Mouse (Mus musculus) stomach, embryonic 14.5 days (tissue): ENCODE results near the gene Slc8a1. TPM values are rescaled to one million over a fixed set of nuclear protein-coding genes. Genes with fewer than 3 reads are reported as not detected.

ENCODE experiments used
- ATAC-seq: fragments of 200-750 bp; cut with Nextera tagmentation; 2 replicates; pipeline ENCODE4 v1.8.0; 2017; ENCODE audit warnings: low read depth, moderate TSS enrichment; ENCODE audit not compliant: insufficient number of reproducible peaks, insufficient read depth, low FRiP score
- H3K27ac ChIP-seq: fragments of 300-500 bp; sonication (generic); 2 replicates; pipeline ENCODE4 v1.5.1; 2014; ENCODE audit warnings: mild to moderate bottlenecking, low read length, moderate library complexity, mixed read lengths
- H3K27me3 ChIP-seq: fragments of 300-500 bp; sonication (generic); 2 replicates; pipeline ENCODE4 v1.6.1; 2014; ENCODE audit warnings: low read length, control low read depth, mixed read lengths; ENCODE audit not compliant: control insufficient read depth, insufficient read depth
- H3K36me3 ChIP-seq: fragments of 300-500 bp; sonication (generic); 2 replicates; pipeline ENCODE4 v1.6.1; 2014; ENCODE audit warnings: mild to moderate bottlenecking, control low read depth, low read length, moderate library complexity, mixed read lengths; ENCODE audit not compliant: control insufficient read depth, insufficient read depth
- H3K4me1 ChIP-seq: fragments of 300-500 bp; sonication (generic); 2 replicates; pipeline ENCODE4 v1.6.1; 2014; ENCODE audit warnings: low read length, control low read depth, mixed read lengths; ENCODE audit not compliant: control insufficient read depth, insufficient read depth
- H3K4me2 ChIP-seq: fragments of 300-500 bp; sonication (generic); replicated peaks from 2 replicates; pipeline ENCODE4 v1.6.1; 2014; ENCODE audit warnings: low read depth, low read length, control low read depth
- H3K4me3 ChIP-seq: fragments of 300-500 bp; sonication (generic); 2 replicates; pipeline ENCODE4 v1.5.1; 2014; ENCODE audit warnings: low read depth, low read length, control low read depth
- H3K9ac ChIP-seq: fragments of 300-500 bp; sonication (generic); replicated peaks from 2 replicates; pipeline ENCODE4 v1.6.1; 2014; ENCODE audit warnings: low read depth, mild to moderate bottlenecking, control low read depth, low read length, moderate library complexity, mixed read lengths
- H3K9me3 ChIP-seq: fragments of 300-500 bp; sonication (generic); 2 replicates; pipeline ENCODE4 v1.6.1; 2016; ENCODE audit warnings: low read depth, low read length, control low read depth; ENCODE audit not compliant: control insufficient read depth
- WGBS: fragments of 180-500 bp; shearing (Covaris S2); extraction: QIAGEN DNeasy Blood & Tissue Kit; methylation state at CpG from one replicate; pipeline ENCODE4 v1.1.7; 2014; 5-methylcytosine and 5-hydroxymethylcytosine counted together
- polyA plus RNA-seq: library from polyadenylated mRNA; unstranded; fragments of >200 nt; fragmentation: Nextera tagmentation; extraction: Ambion mirVana; gene quantifications from 2 replicates; pipeline ENCODE4 v1.2.1, GENCODE M21; 2014

The Slc8a1 gene
- polyA plus RNA-seq, 1 experiment from 2014 or later = 24.5 TPM

DNA sequence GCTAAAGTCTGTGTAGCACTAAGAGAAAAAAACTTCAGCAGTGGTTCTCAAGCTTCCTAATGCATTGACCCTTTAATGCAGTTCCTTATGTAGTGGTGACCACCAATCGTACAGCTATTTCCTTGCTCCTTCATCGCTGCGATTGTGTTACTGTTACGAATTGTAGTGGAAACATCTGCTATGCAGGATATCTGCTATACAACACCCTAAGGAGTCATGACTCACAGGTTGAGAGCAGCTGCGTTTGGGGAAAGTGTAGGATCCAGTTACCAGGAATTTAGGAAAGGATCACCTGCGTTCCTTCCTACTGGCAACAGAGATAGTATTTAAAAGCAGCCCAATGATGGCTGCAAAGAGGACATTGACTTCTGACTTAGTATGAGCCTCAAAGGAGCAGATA is 213.4 kb downstream of the Slc8a1 start:
- ATAC-seq = no peak
- Histone ChIP-seq H3K27ac (no peak overlapping the region), H3K9me3 (no peaks in the 10 kb centered on the region), H3K36me3 (no peaks in the 10 kb centered on the region), H3K9ac (no peak overlapping the region), H3K4me2 (no peak overlapping the region), H3K4me3 (no peak overlapping the region), H3K4me1 (no peaks in the 10 kb centered on the region), H3K27me3 (no peaks in the 10 kb centered on the region)
- 80% methylated on average over 6 of the region's 6 CpGs for WGBS

- H3K36me3 ChIP-seq = no peaks in the 10 kb centered on the region
- 74% methylated on average over 2 of the region's 2 CpGs for WGBS
These were observed 214.2 kb downstream of the Slc8a1 start for GRCm38 (mm10) chr17:81523943-81524342.

DNA sequence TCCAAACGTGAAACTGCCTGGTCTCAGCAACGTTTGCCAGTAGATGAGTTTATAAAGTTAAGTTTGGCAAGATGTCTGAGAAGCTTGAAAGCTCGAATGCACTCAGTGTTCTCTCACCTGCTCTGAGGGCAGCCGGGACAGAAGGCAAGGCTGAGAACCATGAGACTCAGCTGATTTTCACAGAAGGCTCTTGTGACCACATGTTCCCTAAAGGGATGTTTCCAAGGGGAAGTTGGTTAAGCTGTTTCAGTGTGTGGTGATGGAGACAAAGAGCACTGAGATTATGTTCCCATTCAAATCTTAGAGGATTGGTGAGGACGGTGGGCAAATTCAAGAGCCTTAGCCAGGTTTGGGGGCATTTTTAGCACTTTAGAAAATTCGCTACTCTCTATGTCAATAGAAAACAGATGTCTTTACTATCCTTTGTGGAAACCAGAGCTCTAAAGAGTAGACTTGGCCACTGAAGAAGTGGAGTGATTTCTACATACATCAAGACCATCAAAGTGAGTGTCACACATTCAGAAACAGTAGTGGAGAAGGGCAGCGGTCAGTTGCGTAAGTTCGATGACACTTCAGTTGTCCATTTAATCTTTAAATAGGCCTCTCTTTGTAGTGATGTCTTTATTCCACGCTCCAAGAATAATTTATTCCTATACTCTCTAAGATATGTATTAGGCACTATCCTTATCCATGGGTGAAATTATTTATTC is 219.7 kb downstream of the Slc8a1 start:
- Histone ChIP-seq H3K9me3 (no peaks in the 10 kb centered on the region), H3K27ac (no peak overlapping the region), H3K4me2 (no peak overlapping the region), H3K9ac (no peak overlapping the region), H3K4me3 (no peak overlapping the region), H3K36me3 (no peaks in the 10 kb centered on the region), H3K4me1 (peaks cover 3% of the 10 kb centered on the region; the same call in 1 of the 2 replicates), H3K27me3 (no peaks in the 10 kb centered on the region)
- 88% methylated on average over 10 of the region's 10 CpGs for WGBS
- ATAC-seq = no peak

More at GRCm38 (mm10) chr17:81523943-81524342, 214.2 kb downstream of the Slc8a1 start:
- H3K9ac ChIP-seq = no peak overlapping the region
- ATAC-seq = no peak
- no peaks in the 10 kb centered on the region for H3K4me1 ChIP-seq
- no peaks in the 10 kb centered on the region for H3K27me3 ChIP-seq
- no peak overlapping the region for H3K4me3 ChIP-seq
- H3K9me3 ChIP-seq = no peaks in the 10 kb centered on the region
- H3K27ac ChIP-seq = no peak overlapping the region
- H3K4me2 ChIP-seq = no peak overlapping the region

DNA sequence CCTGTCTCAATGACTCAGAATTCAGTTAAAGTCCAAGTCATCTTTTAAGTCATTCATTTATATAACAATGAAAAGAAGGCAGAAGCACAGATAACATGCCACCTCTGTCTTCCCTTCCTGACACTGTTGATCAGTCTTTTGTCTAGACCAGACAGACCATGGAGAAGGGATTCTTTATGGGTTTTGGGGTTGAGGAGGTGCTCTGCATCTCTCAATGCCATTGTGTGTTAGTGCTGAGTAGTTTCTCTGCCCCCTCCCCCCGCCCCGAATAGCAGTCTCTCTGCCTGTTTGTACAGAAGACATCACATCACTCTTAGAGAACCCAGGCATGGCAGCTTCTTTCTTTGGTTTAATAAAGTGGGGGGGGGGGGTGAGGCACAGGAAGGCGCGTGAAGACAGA is 222.0 kb downstream of the Slc8a1 start:
- H3K27me3 ChIP-seq = no peaks in the 10 kb centered on the region
- peaks cover 5% of the 10 kb centered on the region; the same call in 1 of the 2 replicates for H3K4me1 ChIP-seq
- H3K9ac ChIP-seq = no peak overlapping the region
- no peak overlapping the region for H3K27ac ChIP-seq
- WGBS = 86% methylated on average over 4 of the region's 4 CpGs
- H3K36me3 ChIP-seq = no peaks in the 10 kb centered on the region
- H3K4me2 ChIP-seq = no peak overlapping the region
- no peaks in the 10 kb centered on the region for H3K9me3 ChIP-seq
- ATAC-seq = no peak
- no peak overlapping the region for H3K4me3 ChIP-seq

GRCm38 (mm10) chr17:81514022-81514421 is 224.2 kb downstream of the Slc8a1 start:
- H3K4me1 ChIP-seq = peaks cover 5% of the 10 kb centered on the region; the same call in 1 of the 2 replicates
- H3K4me3 ChIP-seq = no peak overlapping the region
- no peaks in the 10 kb centered on the region for H3K36me3 ChIP-seq
- H3K9ac ChIP-seq = no peak overlapping the region
- 71% methylated on average over 4 of the region's 4 CpGs for WGBS
- H3K27me3 ChIP-seq = no peaks in the 10 kb centered on the region
- ATAC-seq = no peak
- no peak overlapping the region for H3K27ac ChIP-seq
- no peaks in the 10 kb centered on the region for H3K9me3 ChIP-seq
- H3K4me2 ChIP-seq = no peak overlapping the region

DNA sequence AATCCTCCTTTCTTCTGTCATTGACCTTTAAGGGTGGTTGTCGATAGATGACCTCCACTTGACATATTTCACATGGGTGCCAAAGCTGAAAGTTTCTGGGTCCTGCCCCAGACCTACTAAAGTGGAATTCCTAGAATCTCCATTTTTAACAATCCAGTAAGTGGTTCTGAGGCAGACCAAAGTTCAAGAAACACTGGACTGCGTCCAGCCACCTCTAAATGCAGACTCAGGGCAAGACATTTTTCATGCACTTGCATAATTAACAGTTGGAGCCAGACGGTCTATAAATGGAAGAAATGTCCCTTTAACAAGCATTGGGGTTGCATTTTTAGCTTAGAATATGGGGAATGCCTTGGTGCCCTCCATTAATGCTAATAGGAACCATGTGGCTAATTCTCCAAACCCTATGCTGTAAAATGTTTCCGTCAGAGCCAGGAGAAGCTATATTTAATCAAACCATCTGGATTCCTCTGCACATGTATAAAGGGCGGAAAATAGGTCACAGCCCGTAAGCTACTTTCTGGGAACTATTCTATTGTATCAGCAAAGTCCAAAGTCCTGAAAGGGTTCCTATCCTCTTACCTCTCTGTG is 224.7 kb downstream of the Slc8a1 start:
- Histone ChIP-seq H3K27ac (no peak overlapping the region), H3K27me3 (no peaks in the 10 kb centered on the region), H3K36me3 (no peaks in the 10 kb centered on the region), H3K4me2 (no peak overlapping the region), H3K4me3 (no peak overlapping the region), H3K9ac (no peak overlapping the region), H3K9me3 (no peaks in the 10 kb centered on the region), H3K4me1 (peaks cover 5% of the 10 kb centered on the region; the same call in 1 of the 2 replicates)
- WGBS = 46% methylated on average over 6 of the region's 6 CpGs
- ATAC-seq = no peak

GRCm38 (mm10) chr17:81505162-81505685 is 233.0 kb downstream of the Slc8a1 start:
- 75% methylated on average over 5 of the region's 5 CpGs for WGBS
- peaks cover 6% of the 10 kb centered on the region; the same call in 1 of the 2 replicates for H3K4me1 ChIP-seq
- no peak overlapping the region for H3K4me3 ChIP-seq
- no peak overlapping the region for H3K4me2 ChIP-seq
- no peak overlapping the region for H3K9ac ChIP-seq
- no peaks in the 10 kb centered on the region for H3K36me3 ChIP-seq
- no peaks in the 10 kb centered on the region for H3K27me3 ChIP-seq
- no peaks in the 10 kb centered on the region for H3K9me3 ChIP-seq
- H3K27ac ChIP-seq = no peak overlapping the region
- ATAC-seq = no peak

- H3K27ac ChIP-seq = no peak overlapping the region
- no peak for ATAC-seq
- H3K9me3 ChIP-seq = no peaks in the 10 kb centered on the region
- H3K4me1 ChIP-seq = peaks cover 7% of the 10 kb centered on the region; the same call in 1 of the 2 replicates
- 85% methylated on average over 2 of the region's 2 CpGs for WGBS
- H3K9ac ChIP-seq = no peak overlapping the region
- H3K27me3 ChIP-seq = no peaks in the 10 kb centered on the region
- H3K4me3 ChIP-seq = no peak overlapping the region
- no peaks in the 10 kb centered on the region for H3K36me3 ChIP-seq
- no peak overlapping the region for H3K4me2 ChIP-seq
These were observed 234.1 kb downstream of the Slc8a1 start for GRCm38 (mm10) chr17:81504040-81504439.
